Mouse (Mus musculus) heart, adult 18-20 months (tissue): ENCODE data around the gene Rfx4. TPM values are rescaled to one million over a fixed set of nuclear protein-coding genes. Genes with fewer than 3 reads are reported as not detected.

ENCODE experiments used
- DNase-seq, 2 experiments: peaks; one replicate each; pipeline ENCODE4 v3.0.0; 2021 to 2022; ENCODE audit warnings: mixed read lengths in 1 of 2
- total RNA-seq, 2 experiments: library from RNA; stranded (reverse); gene quantifications; 2 replicates each; pipeline ENCODE4 v1.2.3; 2021

The Rfx4 gene
- total RNA-seq, 2 experiments from 2014 or later, result not detected

DNA sequence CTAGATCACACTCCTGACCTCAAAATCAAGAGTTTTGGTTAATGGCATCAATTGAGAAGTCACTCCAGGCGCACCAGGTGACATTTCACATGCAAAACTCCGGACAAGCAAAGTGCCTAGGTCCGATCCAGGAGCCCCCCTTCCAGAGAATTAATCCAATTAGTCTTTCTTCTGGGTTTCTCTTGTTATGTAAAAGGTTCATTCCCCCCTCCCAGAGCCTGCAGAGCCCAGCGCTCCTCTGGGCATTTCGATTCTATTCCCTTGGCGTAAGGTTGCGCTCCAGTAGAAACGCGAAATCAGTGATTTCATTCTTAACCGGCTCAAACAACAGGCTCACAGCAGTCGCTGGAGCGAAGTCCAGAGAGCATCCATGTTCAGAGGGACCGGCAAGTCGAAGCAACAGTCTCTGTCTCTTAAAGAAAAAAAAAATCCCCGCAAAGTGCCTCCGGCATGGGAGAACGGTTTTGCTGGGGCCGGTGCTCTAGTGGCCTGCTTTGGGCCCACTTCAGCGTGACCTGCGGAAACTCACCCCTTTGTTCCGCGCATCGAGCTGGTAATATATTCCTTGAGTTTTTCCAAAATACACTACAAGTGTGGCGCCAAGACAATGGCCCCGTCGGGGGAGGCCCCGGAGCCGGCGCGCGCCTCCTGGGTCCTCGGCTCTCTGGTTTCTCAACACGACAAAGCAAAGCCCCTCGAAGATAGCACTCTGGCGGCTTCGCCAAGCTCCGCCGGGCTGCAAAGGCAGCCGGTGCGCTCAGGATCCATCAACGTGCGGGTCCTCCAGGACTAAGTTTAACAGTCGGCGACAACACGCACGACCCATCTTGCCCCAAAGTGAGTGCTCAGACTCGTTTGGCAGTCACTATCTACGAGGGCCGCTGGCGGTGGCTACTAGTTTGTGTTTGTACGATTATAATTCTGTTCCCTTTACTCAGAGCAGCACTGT is 2.9 kb downstream of the Rfx4 start:
- DNase-seq, result no peak

DNA sequence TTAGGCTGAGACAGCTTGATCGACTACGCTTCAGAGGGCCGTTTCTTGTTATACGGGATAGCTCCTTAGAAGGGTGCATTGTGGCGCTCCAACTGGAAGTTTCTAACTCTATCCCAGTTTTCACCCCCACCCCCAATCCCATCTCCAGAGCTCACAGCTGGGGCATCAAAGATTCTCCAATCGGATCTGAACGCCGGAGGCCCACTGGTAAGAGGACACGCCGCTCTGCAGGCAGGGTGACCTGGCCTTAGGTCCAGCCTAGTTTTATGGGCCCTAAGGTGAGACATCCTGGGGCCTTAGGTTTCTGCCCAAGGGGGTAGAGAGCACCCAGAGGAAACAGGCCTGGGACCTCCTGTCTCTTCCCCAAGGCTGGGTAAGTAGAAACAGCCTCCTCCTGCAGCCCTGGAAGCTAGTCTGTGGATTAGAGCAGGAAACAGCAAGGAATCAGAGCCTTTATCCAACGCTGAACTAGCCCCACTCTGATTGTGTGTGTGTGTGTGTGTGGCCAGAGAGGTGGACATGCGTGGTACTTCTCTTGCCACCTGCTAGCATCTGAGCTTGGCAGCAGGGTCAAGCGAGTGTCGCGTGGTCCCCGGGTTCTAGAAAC is 3.8 kb downstream of the Rfx4 start:
- no peak for DNase-seq

- DNase-seq, result no peak
Observed at GRCm38 (mm10) chr10:84760118-84761111, 4.6 kb downstream of the Rfx4 start.

- DNase-seq, result no peak
Observed at GRCm38 (mm10) chr10:84768766-84769165, 12.9 kb downstream of the Rfx4 start.

DNA sequence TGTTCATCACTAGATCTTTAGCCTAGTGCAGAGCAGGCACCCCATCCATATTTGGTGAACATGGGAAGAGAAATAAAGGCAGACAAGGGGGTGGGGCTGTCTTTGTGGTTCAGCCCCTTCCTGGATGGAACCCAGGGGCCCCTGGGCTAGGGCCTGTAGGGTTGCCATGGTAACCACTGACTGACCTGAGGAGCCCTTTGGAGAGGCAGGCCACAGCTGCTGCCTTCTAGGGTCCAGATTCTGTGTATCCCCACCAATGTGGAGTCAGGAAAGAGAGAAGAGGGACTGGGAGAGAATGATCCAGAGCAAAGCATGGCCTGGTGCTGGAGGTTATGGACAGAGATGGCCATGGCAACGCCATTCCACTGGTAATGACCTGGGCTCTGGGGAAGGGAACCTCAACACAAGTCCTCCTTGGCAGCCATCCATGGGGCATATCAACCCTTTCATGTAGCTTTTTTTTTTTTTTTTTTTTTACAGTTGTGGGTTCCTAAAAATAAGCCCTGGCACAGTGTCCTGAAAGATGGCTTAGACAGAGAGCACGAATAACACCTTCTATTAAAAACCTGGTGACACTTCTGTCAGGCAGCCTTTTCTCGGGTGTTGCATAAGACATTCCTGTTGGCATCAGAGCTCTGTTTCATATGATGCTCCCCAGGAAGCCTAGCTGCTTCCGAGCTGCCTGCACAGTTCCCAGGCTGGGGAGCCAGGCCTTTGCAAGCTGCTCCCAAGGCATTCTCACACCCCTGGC is 16.7 kb downstream of the Rfx4 start:
- peak; percentile 51 to 69 for DNase-seq

GRCm38 (mm10) chr10:84773889-84774288 is 18.0 kb downstream of the Rfx4 start:
- DNase-seq, result no peak

DNA sequence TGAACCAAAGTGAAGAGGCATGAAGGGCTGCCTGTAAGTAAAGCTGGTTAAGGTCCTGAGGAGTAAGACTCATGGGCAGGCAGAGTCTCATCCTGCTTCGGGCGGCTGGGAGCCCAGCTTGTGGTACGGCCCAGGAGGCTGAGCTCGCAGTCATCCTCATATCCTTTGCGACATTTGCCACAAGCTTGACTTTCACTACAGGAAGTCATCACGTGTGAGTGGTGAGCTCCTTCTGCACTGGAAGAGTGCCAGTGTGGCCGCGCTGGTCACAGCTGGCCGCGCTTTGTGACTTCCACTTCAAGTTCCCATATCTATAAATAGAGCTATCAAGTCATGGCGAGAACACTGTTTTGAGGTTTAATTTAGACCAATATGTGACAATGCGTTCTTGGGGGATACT is 18.7 kb downstream of the Rfx4 start:
- DNase-seq, result peak; percentile 85 to 91

- DNase-seq, result no peak
Observed at GRCm38 (mm10) chr10:84777109-84777508, 21.2 kb downstream of the Rfx4 start.

- DNase-seq, result peak in 1 of 2 experiments; percentile 18
Observed at GRCm38 (mm10) chr10:84777974-84778373, 22.1 kb downstream of the Rfx4 start.

DNA sequence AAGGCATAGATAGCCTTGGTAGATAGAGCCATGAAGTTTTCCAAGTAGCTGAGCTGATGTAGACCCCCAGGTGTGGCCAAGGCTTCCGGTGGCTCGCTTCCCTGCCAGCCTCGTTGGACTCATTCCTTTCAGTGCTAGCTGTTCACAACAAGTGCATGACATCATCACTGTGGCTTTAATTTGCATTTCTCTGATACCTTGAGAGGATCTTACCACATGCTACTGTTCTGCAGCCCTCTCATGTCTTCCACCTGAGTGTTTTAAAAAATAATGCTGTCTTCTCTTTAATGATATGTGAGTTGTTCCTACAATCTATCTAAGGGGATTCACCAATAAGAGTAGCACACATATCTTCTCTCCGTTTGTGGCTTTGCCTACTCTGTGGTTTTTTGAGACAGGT is 25.0 kb downstream of the Rfx4 start:
- DNase-seq, result no peak

- DNase-seq, result no peak
Observed at GRCm38 (mm10) chr10:84785339-84785738, 29.5 kb downstream of the Rfx4 start.

- DNase-seq, result no peak
Observed at GRCm38 (mm10) chr10:84790323-84790722, 34.5 kb downstream of the Rfx4 start.

DNA sequence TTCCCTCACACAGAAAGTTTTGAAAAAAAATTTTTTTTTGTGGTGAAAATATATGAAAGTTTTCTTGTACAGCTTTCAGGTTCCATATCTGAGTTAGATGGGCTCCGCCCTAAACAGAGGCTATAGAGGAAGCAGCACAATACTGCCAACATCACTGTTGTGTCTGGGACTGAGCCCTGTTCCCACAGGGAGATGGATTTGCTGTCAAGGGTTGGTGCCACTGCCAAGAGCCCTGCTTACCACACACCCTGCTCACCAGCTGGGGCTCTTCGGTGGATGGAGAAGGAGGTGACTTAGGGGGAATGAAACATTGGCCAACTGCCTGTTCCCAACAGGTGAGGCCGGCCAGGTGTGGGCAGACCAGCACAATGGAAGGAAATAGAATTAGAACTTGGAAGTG is 35.3 kb downstream of the Rfx4 start:
- DNase-seq, result no peak

DNA sequence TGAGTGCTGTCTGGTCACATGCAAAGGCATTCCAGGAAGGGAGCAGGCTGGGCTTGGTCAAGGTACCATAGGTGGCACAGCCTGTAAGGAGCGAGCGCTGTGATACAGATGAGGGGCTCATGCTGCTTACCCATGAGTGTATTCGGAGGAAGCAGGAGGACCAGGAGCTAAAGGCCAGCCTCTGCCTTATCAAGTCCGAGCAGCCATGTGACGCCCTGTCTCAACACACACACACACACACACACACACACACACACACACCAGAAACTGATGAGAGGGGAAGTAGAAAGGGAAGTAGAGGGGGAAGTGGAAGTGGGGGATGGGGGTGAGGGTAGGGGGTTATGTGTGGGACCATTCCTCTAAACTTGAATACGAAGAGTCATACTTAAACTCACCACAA is 45.7 kb downstream of the Rfx4 start:
- no peak for DNase-seq

GRCm38 (mm10) chr10:84803216-84803844 is 47.5 kb downstream of the Rfx4 start:
- DNase-seq, result peak in 1 of 2 experiments; percentile 16

GRCm38 (mm10) chr10:84805576-84805975 is 49.7 kb downstream of the Rfx4 start:
- no peak for DNase-seq

DNA sequence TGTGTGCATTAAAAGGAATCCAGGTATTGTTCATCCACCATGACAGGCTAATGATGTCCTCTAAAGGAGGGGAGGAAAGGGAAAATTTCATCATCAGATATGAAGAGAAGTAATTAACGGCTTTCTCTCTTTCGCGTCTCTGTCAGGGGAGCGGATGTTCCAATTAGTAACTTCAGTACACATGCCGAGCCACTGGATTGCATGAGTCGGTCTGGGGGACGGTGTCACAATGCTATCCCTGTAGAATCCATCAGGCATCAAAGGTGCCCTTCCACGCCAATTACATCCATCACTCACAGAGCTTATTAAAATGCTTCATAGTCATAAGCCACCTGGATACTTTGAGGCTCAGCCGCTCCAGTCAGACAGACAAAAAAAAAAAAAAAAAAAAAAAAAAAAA is 51.3 kb downstream of the Rfx4 start:
- no peak for DNase-seq

DNA sequence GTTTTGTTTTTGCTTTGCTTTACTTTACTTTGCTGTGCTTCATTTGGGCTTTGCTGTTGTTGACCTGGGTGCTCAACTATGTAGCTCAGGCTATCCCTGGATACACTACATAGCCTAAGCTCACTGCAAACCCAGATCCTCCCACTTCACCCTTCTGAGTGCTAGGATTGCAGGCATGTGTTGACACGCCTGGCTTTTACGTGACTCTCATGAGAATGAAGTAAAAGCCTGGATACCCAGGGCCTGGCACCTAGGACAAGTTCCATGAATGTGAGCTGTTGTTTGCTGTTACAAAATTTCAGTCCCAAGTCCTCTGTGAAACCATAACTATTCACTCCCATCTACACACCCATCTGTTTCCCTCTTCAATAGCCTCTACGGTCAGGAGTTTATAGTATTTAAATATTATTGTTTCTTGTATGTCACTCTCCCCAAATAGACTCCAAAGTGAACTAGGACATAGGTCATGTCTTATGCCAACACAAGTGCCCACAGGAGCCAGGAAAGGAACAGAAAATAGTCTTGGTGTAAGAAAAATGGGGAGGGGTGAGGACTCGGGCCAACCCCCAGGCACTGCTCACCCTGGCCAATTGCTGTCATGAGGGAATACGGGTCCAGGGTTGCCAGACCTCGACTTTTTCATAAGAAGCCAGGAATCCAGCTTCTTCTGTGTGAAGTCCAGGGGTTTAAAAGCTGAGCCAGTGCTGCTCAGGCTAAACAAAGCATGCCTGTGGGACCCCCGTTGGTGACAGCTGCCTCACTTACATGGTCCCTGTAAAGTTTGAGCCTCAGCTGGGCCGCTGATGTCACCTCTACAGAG is 54.4 kb downstream of the Rfx4 start:
- peak; percentile 58 to 80 for DNase-seq

DNA sequence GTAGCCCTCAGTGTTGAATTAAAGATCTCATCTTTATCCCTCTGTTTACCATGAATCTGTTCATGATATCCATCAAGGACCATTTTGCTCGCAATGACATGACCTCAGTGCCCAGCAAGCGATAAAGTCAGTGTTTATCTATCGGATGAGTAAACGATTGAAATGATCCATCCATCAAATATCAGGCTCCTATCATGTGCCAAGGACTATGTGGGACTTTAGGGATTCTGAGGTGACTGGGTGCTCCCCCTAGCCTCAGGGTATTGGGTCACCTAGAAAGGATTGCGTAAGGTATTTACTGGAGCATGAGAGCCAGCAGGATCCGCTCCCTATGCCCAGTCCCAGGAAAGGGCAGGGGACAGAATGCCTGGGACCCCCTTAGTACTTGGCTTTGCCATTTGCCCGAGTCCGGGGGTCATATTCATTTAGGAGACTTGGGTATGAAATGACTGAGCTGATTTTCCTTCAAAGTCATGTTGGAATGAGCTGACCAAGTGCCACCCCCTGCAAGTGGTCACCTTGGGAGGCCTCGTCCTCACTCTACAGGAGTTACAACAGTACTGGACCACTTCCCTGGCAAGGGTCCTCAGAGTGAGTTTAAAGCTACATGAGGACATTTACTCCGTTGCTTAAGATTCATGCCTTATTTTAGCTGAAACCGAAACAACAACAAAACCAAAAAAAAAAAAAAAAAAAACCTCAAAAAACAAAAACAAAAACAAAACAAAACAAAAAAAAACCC is 55.5 kb downstream of the Rfx4 start:
- DNase-seq, result peak in 1 of 2 experiments; percentile 23
